Mouse (Mus musculus) monocyte, adult 5-6 weeks (primary cell): ENCODE data around the gene Cd8b1. TPM values are rescaled to one million over a fixed set of nuclear protein-coding genes. Genes with fewer than 3 reads are reported as not detected.
"Not testable (repeated sequence)": the region's sequence is repeated elsewhere in the genome, so short reads cannot be mapped to it uniquely, and the experiment has no call there.

Experiments used
- ATAC-seq: fragments of 153-309, 156-312 bp; replicated peaks from 2 replicates; pipeline ENCODE4 v1.8.0; 2017; ENCODE audit warnings: mild to moderate bottlenecking; ENCODE audit not compliant: low TSS enrichment, insufficient number of reproducible peaks, severe bottlenecking, poor library complexity, low FRiP score
- total RNA-seq: library from RNA; stranded (forward); fragments of 200-1000, 200-491, 200-594 nt; gene quantifications from 3 replicates; pipeline ENCODE4 v1.2.3, GENCODE M21; 2017

Gene Cd8b1
- total RNA-seq: 2.2 to 2.3 TPM in 2 of 3 replicates, not detected in the other

DNA sequence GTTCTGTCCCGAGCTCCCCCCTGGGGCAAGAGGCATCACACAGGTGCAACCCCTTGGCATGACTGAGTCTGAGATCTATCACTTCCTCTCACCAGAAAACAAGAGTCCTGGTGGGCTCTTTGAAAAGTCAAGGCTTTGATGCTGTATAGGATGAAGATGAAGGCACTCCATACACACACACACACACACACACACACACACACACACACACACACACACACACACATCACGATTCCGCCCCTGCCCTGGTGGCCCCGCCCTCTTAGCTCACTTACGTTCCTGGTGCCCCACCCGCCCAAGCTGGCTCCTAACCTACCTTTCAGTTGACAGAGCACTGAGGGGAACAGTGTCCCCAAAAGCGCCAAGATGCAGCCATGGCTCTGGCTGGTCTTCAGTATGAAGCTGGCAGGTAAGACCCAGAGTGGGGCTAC lies at the start of gene Cd8b1:
Gene Cd8b1 (plus strand): TSS at position 298 of the 431 bp plus-strand sequence.
- no peak for ATAC-seq

DNA sequence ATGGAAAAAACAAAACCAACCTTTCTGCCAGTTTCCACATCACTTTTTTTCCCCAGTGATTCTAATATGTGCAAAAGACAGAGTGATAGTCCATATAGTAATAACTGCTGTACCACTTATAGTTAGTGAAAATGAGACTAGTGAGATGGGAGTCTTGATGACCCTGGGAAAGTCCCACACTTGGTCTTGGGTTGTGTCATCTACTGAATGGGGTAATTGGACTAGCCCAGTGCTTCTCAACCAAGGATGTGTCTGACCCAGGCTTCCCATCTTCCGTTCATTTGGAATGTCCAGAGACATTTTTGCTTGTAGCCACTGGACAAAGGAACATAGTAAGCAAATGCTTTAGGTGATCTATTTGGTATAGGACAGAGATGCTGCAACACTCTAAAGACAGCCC lies 48.9 kb upstream of the Cd8b1 start:
- no peak for ATAC-seq

DNA sequence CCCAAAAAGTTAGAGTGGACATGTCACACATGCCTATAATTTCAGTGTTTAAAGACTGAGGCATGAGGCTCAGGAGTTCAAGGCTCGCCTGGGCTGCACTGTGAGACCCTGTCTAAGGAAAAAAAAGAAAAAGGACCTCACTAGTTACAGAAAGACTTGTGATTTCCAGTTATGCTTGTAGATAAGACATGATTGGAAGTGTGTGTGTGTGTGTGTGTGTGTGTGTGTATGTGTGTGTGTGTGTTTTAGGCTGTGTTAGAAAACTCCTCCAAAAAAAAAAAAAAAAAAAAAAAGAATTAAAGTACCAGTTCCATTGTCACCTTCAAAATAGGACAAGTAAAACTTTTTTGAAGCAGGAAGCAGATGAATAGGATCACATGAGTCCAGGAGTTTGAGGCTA lies 48.0 kb upstream of the Cd8b1 start:
- no peak for ATAC-seq

DNA sequence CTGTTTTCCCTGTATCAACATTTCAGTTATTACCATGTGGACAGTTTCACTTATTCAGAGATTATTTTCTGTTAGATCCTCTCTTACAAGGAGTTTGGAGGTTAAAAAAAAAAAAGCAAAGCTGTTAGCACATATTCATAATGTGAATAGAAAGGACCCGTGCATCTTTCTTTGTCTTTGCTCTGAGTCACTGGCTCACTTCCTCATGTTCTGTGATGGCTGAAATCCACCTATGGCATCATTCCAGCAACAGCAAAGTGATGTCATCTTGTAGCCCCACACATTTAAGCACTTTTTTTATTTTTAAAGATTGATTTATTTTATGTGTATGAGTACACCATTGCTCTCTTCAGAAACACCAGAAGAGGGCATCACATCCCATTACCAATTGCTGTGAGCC lies 43.2 kb upstream of the Cd8b1 start:
- peak; percentile 73; the same call in 1 of the 2 replicates for ATAC-seq

DNA sequence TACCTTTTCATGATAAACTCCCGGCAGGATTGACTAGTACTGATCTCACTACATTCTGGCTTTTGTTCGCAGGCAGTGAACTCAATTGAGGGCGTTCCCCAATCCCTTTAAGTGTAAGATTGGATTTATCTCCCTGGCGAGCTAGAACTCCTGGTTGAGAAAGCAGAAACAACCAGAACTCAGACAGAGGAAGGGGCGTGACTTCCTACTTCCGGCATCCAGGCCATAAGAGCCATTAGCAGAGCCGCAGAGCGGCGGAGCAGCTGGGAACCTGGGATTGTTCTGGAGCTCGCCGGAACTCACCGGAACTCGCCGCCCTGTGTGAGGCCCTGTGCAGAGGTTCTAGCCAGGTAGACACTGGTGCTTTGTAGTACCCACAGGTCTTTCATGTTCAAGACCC lies 29.1 kb upstream of the Cd8b1 start:
- ATAC-seq: no peak

- no peak for ATAC-seq
Measured at GRCm38 (mm10) chr6:71295303-71295702, 27.3 kb upstream of the Cd8b1 start.

- no peak for ATAC-seq
Measured at GRCm38 (mm10) chr6:71298051-71298450, 24.5 kb upstream of the Cd8b1 start.

- ATAC-seq: no peak
Measured at GRCm38 (mm10) chr6:71298751-71299150, 23.8 kb upstream of the Cd8b1 start.

- ATAC-seq: no peak
Measured at GRCm38 (mm10) chr6:71302097-71302731, 20.4 kb upstream of the Cd8b1 start.

DNA sequence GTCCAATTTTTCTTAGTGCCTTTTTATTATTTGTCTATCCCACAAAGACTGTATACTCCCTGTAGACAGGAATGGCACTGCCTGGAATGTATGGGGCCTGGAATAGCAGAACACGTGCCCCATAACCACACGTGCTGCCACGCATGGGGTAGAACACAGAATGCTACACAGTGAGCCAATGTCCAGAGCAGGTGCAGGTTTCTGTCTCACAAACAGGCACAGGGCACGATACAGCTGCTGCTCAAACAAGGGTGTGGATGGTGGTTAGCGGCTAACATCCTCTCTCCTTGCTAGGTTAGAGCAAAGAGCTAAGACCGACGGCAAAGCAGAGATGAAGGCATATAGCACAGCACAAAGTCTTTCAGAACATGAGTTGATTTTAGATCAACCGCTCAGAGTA lies 15.1 kb upstream of the Cd8b1 start:
- ATAC-seq: no peak

GRCm38 (mm10) chr6:71321826-71322283 lies 733 bp upstream of the Cd8b1 start, which contains the start of gene Smyd1:
TSS of gene Smyd1 (minus strand) at chr6:71322233.
- no peak for ATAC-seq

- no peak for ATAC-seq
Measured at GRCm38 (mm10) chr6:71324816-71325215, 2.2 kb downstream of the Cd8b1 start.

DNA sequence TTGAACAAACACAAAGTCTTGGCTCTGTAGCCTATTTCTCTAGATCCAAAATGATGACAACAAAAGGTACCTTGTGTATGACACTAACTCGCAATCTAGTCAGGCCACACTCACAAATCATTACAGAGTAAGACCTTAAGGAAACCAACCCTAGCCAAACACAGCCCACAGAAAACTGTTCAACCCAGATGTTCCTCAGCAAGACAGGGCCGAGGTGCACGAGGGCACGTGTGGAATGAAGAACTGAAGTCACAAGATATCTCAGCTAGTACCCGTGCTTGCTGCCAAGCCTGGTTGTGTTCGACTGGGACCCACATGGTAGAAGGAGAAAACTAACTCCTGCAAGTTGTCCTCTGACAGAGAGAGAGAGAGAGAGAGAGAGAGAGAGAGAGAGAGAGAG lies 7.3 kb downstream of the Cd8b1 start:
- no peak for ATAC-seq

- no peak for ATAC-seq
Measured at GRCm38 (mm10) chr6:71330486-71330885, 7.9 kb downstream of the Cd8b1 start.

GRCm38 (mm10) chr6:71331491-71331890 lies 8.9 kb downstream of the Cd8b1 start:
- not testable (repeated sequence) for ATAC-seq

- ATAC-seq: no peak
Measured at GRCm38 (mm10) chr6:71332236-71332965, 9.8 kb downstream of the Cd8b1 start.

DNA sequence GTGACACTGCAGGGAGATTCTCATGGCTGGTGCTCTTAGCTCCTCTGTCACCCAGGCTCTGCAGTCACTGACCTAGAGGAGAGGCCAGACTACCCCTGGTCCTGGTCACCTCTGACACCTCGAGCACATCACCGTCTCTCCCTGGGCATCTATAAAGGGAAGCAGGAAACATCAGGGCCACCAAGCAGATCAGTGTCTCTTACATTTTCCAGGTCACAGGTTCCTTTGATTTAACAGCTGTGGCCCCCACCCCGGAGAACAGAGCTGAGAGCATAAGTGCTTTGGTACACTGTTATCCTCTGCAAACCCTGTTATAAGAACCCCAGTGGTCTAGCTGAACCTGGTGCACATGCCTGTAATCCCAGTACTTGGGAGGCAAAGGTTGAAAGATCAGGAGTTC lies 10.4 kb downstream of the Cd8b1 start:
- ATAC-seq: no peak

- ATAC-seq: no peak
Measured at GRCm38 (mm10) chr6:71333578-71334273, 11.1 kb downstream of the Cd8b1 start.

DNA sequence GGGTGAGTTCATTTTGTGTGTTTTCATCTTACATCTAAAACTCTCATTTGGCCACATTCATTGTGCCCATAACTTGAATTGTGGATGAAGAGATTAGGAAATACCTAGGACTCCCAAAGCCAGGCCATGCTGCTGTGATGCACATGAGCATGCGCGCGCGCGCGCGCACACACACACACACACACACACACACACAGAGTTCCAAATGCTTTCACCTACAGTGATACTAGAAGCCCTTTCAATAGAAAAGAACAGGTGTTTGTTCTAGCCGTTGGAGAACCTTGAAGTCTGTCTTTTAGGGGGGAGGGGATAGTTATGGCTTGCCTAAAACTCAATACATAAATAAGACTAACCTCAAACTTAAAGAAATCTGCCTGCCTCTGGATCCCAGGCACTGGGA lies 15.1 kb downstream of the Cd8b1 start:
- ATAC-seq: no peak

DNA sequence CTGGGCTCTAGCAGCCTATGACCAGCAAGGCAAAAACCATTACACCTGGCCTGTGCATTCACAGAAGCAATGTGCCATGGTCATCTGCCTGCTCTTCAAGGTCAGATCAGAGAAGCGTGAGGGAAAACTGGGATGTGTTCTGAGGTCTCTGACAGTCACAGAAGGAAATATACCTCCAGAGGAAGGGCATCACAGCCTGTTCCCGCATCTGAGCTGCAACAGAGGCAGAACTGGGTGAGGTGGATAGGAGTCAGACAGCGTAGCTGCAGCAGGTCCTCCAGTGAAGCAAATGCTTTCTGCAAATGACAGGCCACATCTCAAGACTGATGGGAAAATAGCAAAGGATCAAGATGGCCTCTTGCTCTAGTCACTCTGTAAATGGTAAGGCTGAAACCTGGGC lies 16.4 kb downstream of the Cd8b1 start:
- ATAC-seq: no peak
